Mouse (Mus musculus): ENCODE measurements around the gene Eif4g3. TPM values are rescaled to one million over a fixed set of nuclear protein-coding genes. Genes with fewer than 3 reads are reported as not detected.
A peak's percentile ranks its signal among the peaks of the same experiment; 100 is the strongest.

Gene Eif4g3
- polyA plus RNA-seq, 1 experiment from 2014 or later: 97.4 TPM

- H3K4me3 ChIP-seq (ENCODE audit: inconsistent target): no peak overlapping the region
- H3K79me2 ChIP-seq (ENCODE audit: inconsistent target): no peaks in the 10 kb centered on the region
- WGBS (ENCODE audit: missing documents): 53% methylated on average over 4 of the region's 4 CpGs
- peaks cover 82% of the 10 kb centered on the region for H3K36me3 ChIP-seq (ENCODE audit: inconsistent target)
- no peak overlapping the region for H3K27ac ChIP-seq
Measured at GRCm38 (mm10) chr4:138172686-138173085, 179.9 kb downstream of the Eif4g3 start.

DNA sequence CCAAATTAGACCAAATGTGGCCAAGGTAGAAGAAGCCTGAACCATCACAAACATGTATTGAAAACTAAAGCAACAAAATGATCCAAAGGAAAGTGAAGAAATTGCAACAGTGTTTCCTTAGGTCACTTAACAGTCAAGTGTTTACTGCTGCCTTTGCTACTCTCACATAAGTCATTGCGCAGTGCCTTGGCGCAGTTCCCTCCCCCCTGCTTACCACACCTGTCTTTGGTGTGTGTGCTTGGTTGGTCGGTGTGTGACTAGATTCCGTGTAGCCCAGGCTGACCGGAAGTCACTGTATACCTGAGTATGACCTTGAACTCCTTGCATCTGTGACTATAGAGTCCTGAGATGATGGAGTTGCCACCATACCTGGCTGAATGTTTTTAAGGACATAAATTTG, 186.6 kb downstream of the Eif4g3 start:
- Histone ChIP-seq H3K27ac (no peak overlapping the region), H3K79me2 (ENCODE audit: inconsistent target) (no peaks in the 10 kb centered on the region), H3K4me3 (ENCODE audit: inconsistent target) (no peak overlapping the region), H3K36me3 (ENCODE audit: inconsistent target) (peaks cover 91% of the 10 kb centered on the region)
- whole genome bisulfite sequencing (ENCODE audit: missing documents): 94% methylated on average over 5 of the region's 5 CpGs

GRCm38 (mm10) chr4:138180719-138181118, 187.9 kb downstream of the Eif4g3 start:
- Histone ChIP-seq H3K4me3 (ENCODE audit: inconsistent target) (no peak overlapping the region), H3K79me2 (ENCODE audit: inconsistent target) (no peaks in the 10 kb centered on the region), H3K27ac (no peak overlapping the region), H3K36me3 (ENCODE audit: inconsistent target) (peaks cover 84% of the 10 kb centered on the region)
- WGBS (ENCODE audit: missing documents): 72% methylated on average over 4 of the region's 4 CpGs

GRCm38 (mm10) chr4:138184056-138184455, 191.2 kb downstream of the Eif4g3 start:
- peaks cover 79% of the 10 kb centered on the region for H3K36me3 ChIP-seq (ENCODE audit: inconsistent target)
- 99% methylated on average over 5 of the region's 5 CpGs for WGBS (ENCODE audit: missing documents)
- H3K79me2 ChIP-seq (ENCODE audit: inconsistent target): no peaks in the 10 kb centered on the region
- H3K4me3 ChIP-seq (ENCODE audit: inconsistent target): no peak overlapping the region
- no peak overlapping the region for H3K27ac ChIP-seq

DNA sequence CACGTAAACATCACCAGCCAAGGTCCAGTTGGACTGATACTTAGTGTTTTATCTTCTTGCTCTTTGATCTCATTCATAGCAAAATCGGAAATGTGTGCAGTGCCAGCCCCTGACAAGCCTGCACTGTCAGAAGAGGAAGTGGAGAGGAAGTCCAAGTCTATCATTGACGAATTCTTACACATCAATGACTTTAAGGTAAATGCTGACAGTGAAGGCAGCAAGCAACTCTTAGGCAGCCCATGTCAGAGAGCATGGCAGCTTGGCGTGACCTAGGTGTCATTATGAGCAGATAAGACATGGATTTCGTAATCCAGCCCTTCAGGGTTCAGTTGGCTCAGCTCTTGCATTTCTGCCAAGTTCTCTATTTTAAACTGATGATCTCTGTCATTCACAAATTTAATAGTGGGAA, 191.8 kb downstream of the Eif4g3 start:
- H3K4me3 ChIP-seq (ENCODE audit: inconsistent target): no peak overlapping the region
- H3K79me2 ChIP-seq (ENCODE audit: inconsistent target): no peaks in the 10 kb centered on the region
- H3K36me3 ChIP-seq (ENCODE audit: inconsistent target): peaks cover 79% of the 10 kb centered on the region
- no peak overlapping the region for H3K27ac ChIP-seq
- 33% methylated on average over 5 of the region's 5 CpGs for WGBS (ENCODE audit: missing documents)

DNA sequence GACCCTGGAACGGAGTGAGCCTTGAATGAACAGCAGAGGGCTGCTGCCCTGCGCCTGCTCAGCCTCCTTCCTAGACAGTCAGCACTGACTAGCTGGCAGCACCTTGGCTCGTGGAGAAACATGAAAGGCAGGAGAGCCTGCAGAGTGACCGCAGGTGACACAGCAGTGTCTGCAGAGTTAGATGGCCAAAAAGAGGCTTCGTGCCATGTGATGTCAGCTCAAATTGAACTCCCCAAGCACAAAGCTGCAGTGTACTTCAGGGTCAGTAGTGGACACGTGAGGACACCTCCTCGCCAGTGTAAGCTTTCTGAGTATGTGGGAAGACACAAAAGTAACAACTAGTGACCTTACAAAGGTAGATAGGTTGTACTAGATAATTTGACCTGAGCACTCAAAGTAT, 193.1 kb downstream of the Eif4g3 start:
- H3K4me3 ChIP-seq (ENCODE audit: inconsistent target): no peak overlapping the region
- no peaks in the 10 kb centered on the region for H3K79me2 ChIP-seq (ENCODE audit: inconsistent target)
- no peak overlapping the region for H3K27ac ChIP-seq
- 99% methylated on average over 7 of the region's 7 CpGs for WGBS (ENCODE audit: missing documents)
- peaks cover 79% of the 10 kb centered on the region for H3K36me3 ChIP-seq (ENCODE audit: inconsistent target)

DNA sequence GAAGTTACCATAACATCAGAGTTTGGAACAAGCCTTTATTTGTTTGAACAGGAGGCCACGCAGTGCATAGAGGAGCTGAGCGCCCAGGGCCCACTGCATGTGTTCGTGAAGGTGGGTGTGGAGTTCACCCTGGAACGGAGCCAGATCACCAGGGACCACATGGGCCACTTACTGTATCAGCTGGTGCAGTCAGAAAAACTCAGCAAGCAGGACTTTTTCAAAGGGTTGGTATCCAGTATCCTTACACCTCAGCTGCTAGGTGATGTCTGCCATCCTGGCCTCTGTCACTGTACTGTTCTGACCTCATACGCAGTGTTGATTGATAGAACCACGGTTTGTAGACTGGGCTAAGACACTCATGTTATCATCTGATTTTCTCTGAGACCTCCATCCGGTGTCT, 195.2 kb downstream of the Eif4g3 start:
- peaks cover 75% of the 10 kb centered on the region for H3K36me3 ChIP-seq (ENCODE audit: inconsistent target)

GRCm38 (mm10) chr4:138192561-138192960, 199.7 kb downstream of the Eif4g3 start:
- Histone ChIP-seq H3K4me3 (ENCODE audit: inconsistent target) (no peak overlapping the region), H3K79me2 (ENCODE audit: inconsistent target) (no peaks in the 10 kb centered on the region), H3K27ac (no peak overlapping the region), H3K36me3 (ENCODE audit: inconsistent target) (peaks cover 92% of the 10 kb centered on the region)
- WGBS (ENCODE audit: missing documents): 91% methylated on average over 5 of the region's 5 CpGs

More for the DNA sequence above, 195.2 kb downstream of the Eif4g3 start:
- no peaks in the 10 kb centered on the region for H3K79me2 ChIP-seq (ENCODE audit: inconsistent target)
- 94% methylated on average over 7 of the region's 7 CpGs for WGBS (ENCODE audit: missing documents)
- no peak overlapping the region for H3K4me3 ChIP-seq (ENCODE audit: inconsistent target)
- H3K27ac ChIP-seq: no peak overlapping the region

GRCm38 (mm10) chr4:138200769-138201168, 207.9 kb downstream of the Eif4g3 start:
- Histone ChIP-seq H3K36me3 (ENCODE audit: inconsistent target) (peaks cover 97% of the 10 kb centered on the region), H3K79me2 (ENCODE audit: inconsistent target) (no peaks in the 10 kb centered on the region), H3K27ac (no peak overlapping the region), H3K4me3 (ENCODE audit: inconsistent target) (no peak overlapping the region)
- 90% methylated on average over 3 of the region's 3 CpGs for WGBS (ENCODE audit: missing documents)

GRCm38 (mm10) chr4:138201696-138202095, 208.9 kb downstream of the Eif4g3 start:
- Histone ChIP-seq H3K4me3 (ENCODE audit: inconsistent target) (no peak overlapping the region), H3K27ac (no peak overlapping the region), H3K36me3 (ENCODE audit: inconsistent target) (peaks cover 95% of the 10 kb centered on the region), H3K79me2 (ENCODE audit: inconsistent target) (no peaks in the 10 kb centered on the region)
- WGBS (ENCODE audit: missing documents): 87% methylated on average over 9 of the region's 9 CpGs

- 98% methylated on average over 5 of the region's 5 CpGs for WGBS (ENCODE audit: missing documents)
- Histone ChIP-seq H3K27ac (no peak overlapping the region), H3K79me2 (ENCODE audit: inconsistent target) (no peaks in the 10 kb centered on the region), H3K4me3 (ENCODE audit: inconsistent target) (no peak overlapping the region), H3K36me3 (ENCODE audit: inconsistent target) (peaks cover 36% of the 10 kb centered on the region; the same call in 1 of the 2 replicates)
Measured at GRCm38 (mm10) chr4:138210116-138210515, 217.3 kb downstream of the Eif4g3 start.

- H3K36me3 ChIP-seq (ENCODE audit: inconsistent target): peaks cover 7% of the 10 kb centered on the region; the same call in 1 of the 2 replicates
- H3K27ac ChIP-seq: peak overlapping the region; percentile 52
- WGBS (ENCODE audit: missing documents): 48% methylated on average over 3 of the region's 3 CpGs
- H3K4me3 ChIP-seq (ENCODE audit: inconsistent target): no peak overlapping the region
- peaks cover 15% of the 10 kb centered on the region for H3K79me2 ChIP-seq (ENCODE audit: inconsistent target)
Measured at GRCm38 (mm10) chr4:138213861-138214260, 221.0 kb downstream of the Eif4g3 start.

GRCm38 (mm10) chr4:138215671-138216199, 222.9 kb downstream of the Eif4g3 start:
- no peaks in the 10 kb centered on the region for H3K36me3 ChIP-seq (ENCODE audit: inconsistent target)
- H3K4me3 ChIP-seq (ENCODE audit: inconsistent target): peak overlapping the region; percentile 59
- peak overlapping the region; percentile 80 for H3K27ac ChIP-seq
- 55% methylated on average over 12 of the region's 13 CpGs for WGBS (ENCODE audit: missing documents)
- peaks cover 34% of the 10 kb centered on the region for H3K79me2 ChIP-seq (ENCODE audit: inconsistent target)

DNA sequence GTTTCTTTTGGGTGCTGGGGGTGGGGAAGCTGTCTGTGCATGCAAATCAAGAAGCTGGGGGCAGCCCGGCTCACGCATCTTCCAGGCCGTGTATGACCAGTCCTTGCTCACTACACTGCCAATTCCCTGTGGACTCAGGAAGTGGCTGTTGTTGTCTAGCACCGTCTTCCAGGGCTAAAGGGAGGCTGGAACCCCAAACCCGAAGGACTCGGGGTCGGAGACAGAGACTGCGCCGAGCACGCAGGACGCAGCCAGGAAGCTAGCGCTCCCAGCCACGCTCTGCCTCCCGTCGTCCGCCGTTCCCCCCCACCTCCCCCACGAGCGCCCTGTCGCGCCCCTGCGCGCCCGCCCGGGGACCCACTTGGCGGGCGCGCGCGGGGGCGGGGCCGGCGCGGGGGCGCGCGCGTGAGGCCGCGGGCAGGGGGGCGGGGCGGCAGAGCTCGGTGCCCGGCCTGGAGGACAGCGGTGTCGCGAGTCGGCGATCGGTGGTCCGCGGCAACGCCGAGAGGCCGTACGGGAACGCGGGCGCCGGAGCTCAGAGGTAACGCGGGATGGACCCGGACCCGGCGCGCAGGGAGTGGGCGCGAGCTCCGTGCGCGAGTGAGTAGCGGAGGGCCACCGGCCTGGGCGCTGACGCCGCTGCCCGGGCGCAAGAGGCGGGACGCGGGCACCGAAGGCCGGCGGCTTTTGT, 223.5 kb downstream of the Eif4g3 start, which contains the start of gene Hp1bp3:
TSS of gene Hp1bp3 (plus strand) at position 97 of the 691 bp plus-strand sequence.
- WGBS (ENCODE audit: missing documents): under 1% methylated on average over 41 of the region's 84 CpGs
- peak within 1 kb of the TSS; percentile 80 for H3K27ac ChIP-seq
- peaks cover 40% of the 10 kb centered on the region for H3K79me2 ChIP-seq (ENCODE audit: inconsistent target)
- H3K36me3 ChIP-seq (ENCODE audit: inconsistent target): no peaks in the 10 kb centered on the region
- H3K4me3 ChIP-seq (ENCODE audit: inconsistent target): peak within 1 kb of the TSS; percentile 59

DNA sequence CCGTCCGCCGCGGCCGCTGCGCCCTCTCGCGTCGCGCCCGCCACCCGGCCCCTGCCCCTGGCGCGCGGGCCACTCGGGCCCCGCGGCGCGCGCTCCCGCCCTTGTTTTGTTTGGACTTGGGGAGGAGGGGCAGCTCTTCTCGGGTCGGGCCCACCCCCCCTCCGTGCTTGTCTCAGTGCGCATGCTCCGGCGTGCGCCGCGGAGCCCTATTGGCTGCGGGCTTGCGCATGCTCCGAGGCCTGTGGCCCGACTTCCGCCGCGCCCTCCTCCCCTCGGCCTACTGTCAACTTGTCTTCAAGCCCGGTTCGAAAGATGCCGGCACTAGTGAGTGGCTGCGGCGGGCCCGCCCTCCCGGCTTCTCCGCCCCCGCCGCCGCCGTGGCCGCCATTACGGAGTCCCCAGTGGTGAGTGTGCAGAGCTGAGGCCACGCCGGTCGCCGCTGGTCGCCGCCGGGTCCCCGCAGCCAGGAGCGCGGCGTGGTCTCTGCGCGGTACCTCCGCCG, 224.1 kb downstream of the Eif4g3 start:
- Histone ChIP-seq H3K79me2 (ENCODE audit: inconsistent target) (peaks cover 46% of the 10 kb centered on the region), H3K36me3 (ENCODE audit: inconsistent target) (0 out of 2 replicates have a peak, but pooled peaks cover under 1% of the 10 kb centered on the region), H3K4me3 (ENCODE audit: inconsistent target) (peak overlapping the region; percentile 77; the same call in 1 of the 2 replicates), H3K27ac (no peak overlapping the region)
- 0% methylated on average over 66 of the region's 68 CpGs for WGBS (ENCODE audit: missing documents)

Data from macrophage (primary cell).